Mouse (Mus musculus) spleen, adult 2 months (tissue): Measurements from ENCODE around the gene Ubac2.

Experiments
- CTCF ChIP-seq: fragments of 200-500 bp; IDR thresholded peaks from 2 replicates; pipeline ENCODE4 v1.5.1; 2011; ENCODE audit warnings: mild to moderate bottlenecking, inconsistent platforms; ENCODE audit not compliant: insufficient read depth, insufficient read length, insufficient replicate concordance; ENCODE audit errors: extremely low read depth
- POLR2A ChIP-seq: fragments of 200-500 bp; IDR thresholded peaks from 2 replicates; pipeline ENCODE4 v1.6.1; 2011; ENCODE audit warnings: low read depth, low read length, inconsistent platforms

DNA sequence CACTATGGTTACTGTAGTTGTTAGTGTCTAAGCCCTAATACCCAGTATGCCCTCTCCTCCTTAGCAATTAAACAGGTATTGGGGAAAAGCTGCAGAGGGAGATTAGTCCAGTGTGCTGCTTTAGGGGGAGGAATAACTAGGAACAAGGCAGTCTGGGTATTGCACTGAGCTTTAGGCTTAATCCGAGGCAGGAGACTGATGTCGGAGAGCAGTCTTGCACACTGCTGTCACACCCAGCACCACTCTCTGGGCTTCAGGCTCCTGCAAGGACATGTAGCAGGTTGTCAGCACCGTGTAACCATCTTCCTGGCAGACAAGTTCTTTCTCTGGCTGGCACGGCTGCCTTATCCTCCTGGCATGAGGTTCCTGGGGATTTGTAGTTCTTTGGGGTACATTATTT lies 53.8 kb downstream of the Ubac2 start:
- no peak for TF ChIP-seq POLR2A
- TF ChIP-seq CTCF, result no peak
